Mouse (Mus musculus): ENCODE results near the gene H2-DMa.

DNA sequence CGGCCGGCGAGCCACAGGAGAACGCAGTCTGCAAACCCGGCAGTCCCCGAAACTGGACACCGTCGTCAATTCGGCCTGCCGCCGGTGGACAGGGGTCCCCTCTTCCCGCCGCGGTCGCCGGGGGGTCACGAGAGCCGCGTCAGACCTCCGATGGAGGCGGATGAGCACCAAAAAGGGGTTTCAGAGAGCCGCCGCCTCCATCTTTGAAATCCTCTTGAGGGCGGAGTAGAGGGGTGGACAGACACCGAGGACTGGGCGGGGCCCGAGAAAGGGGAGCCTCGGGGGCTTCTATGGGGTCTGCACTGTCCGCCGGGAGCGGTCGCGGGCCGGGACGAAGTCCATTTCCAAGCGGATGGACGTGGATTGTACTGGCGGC, 480 bp upstream of the H2-DMa start:
- TF ChIP-seq FLI1 (IDR thresholded peaks at IDR 0.05; ENCODE audit: low read length) = no peak
- no peak for TF ChIP-seq GATA1 (IDR thresholded peaks at IDR 0.05; ENCODE audit: borderline replicate concordance, low read length)

Data from megakaryocyte, embryonic 14.5 days (primary cell).